Mouse (Mus musculus) T-helper 1 cell (primary cell): ENCODE measurements at regions not wholly inside any gene's neighbourhood (a gene's known extent, or its start where the extent isn't known, plus 50 kb on each side); places are given as distances from the start of the nearest gene placed in this dataset.

ENCODE experiments used
- in situ Hi-C: fragments of 300-600 bp; cut with MboI, MseI; formaldehyde crosslinking; loops from one replicate; pipeline ENCODE4 v1.15.1; 2025; ENCODE audit warnings: high pct_unique_total_duplicates

GRCm38 (mm10) chr17:41402417-41402816 is 467.6 kb upstream of the Cenpq start:
- in situ Hi-C loops: loop anchor here (10.0 kb wide), 1 partner anchor 1208 kb away; no protein-coding TSS in a partner anchor
